Mouse (Mus musculus) gastrocnemius, postnatal 4 days (tissue): Measurements from ENCODE around the gene Bri3bp. TPM values are rescaled to one million over a fixed set of nuclear protein-coding genes. Genes with fewer than 3 reads are reported as not detected.

Source experiments
- DNase-seq, 2 experiments: peaks; one replicate each; pipeline ENCODE4 v3.0.0; 2021 to 2022; ENCODE audit warnings: low spot score in 2 of 2, mixed read lengths in 2 of 2
- total RNA-seq, 2 experiments: library from RNA; stranded (reverse); gene quantifications; 2 replicates each; pipeline ENCODE4 v1.2.3; 2021

Gene Bri3bp
- total RNA-seq, 2 experiments from 2014 or later: 10.4 to 12.0 TPM

- no peak for DNase-seq
Observed at GRCm38 (mm10) chr5:125448026-125448425, 6.7 kb downstream of the Bri3bp start.

- DNase-seq: no peak
Observed at GRCm38 (mm10) chr5:125448631-125449030, 7.3 kb downstream of the Bri3bp start.

- no peak for DNase-seq
Observed at GRCm38 (mm10) chr5:125449306-125449705, 7.9 kb downstream of the Bri3bp start.

GRCm38 (mm10) chr5:125452573-125452972 lies 11.2 kb downstream of the Bri3bp start:
- no peak for DNase-seq

GRCm38 (mm10) chr5:125456100-125456499 lies 14.7 kb downstream of the Bri3bp start:
- no peak for DNase-seq

- no peak for DNase-seq
Observed at GRCm38 (mm10) chr5:125457538-125457937, 16.2 kb downstream of the Bri3bp start.

- no peak for DNase-seq
Observed at GRCm38 (mm10) chr5:125460574-125460973, 19.2 kb downstream of the Bri3bp start.

- DNase-seq: peak in 1 of 2 experiments; percentile 33
Observed at GRCm38 (mm10) chr5:125461868-125462445, 20.6 kb downstream of the Bri3bp start.

- no peak for DNase-seq
Observed at GRCm38 (mm10) chr5:125465192-125465591, 23.8 kb downstream of the Bri3bp start.

GRCm38 (mm10) chr5:125465701-125466106 lies 24.3 kb downstream of the Bri3bp start:
- peak; percentile 87 to 95 for DNase-seq

GRCm38 (mm10) chr5:125466483-125466882 lies 25.1 kb downstream of the Bri3bp start:
- DNase-seq: no peak

GRCm38 (mm10) chr5:125467261-125467660 lies 25.9 kb downstream of the Bri3bp start:
- no peak for DNase-seq

GRCm38 (mm10) chr5:125470713-125471112 lies 29.3 kb downstream of the Bri3bp start:
- DNase-seq: no peak

GRCm38 (mm10) chr5:125472796-125473475 lies 31.6 kb downstream of the Bri3bp start:
- no peak for DNase-seq

- no peak for DNase-seq
Observed at GRCm38 (mm10) chr5:125475030-125475429, 33.7 kb downstream of the Bri3bp start.

GRCm38 (mm10) chr5:125475601-125476285 lies 34.4 kb downstream of the Bri3bp start, which contains the start of gene Aacs:
Gene Aacs, plus strand, starts transcription at chr5:125475814.
- DNase-seq: peak; percentile 95 to 97

- DNase-seq: no peak
Observed at GRCm38 (mm10) chr5:125476286-125476625, 34.9 kb downstream of the Bri3bp start.

GRCm38 (mm10) chr5:125476799-125477198 lies 35.4 kb downstream of the Bri3bp start:
- DNase-seq: no peak

- no peak for DNase-seq
Observed at GRCm38 (mm10) chr5:125477533-125477932, 36.2 kb downstream of the Bri3bp start.

- no peak for DNase-seq
Observed at GRCm38 (mm10) chr5:125478037-125478436, 36.7 kb downstream of the Bri3bp start.

- no peak for DNase-seq
Observed at GRCm38 (mm10) chr5:125479376-125479775, 38.0 kb downstream of the Bri3bp start.
